Mouse (Mus musculus) kidney, adult 8-10 months (tissue): ENCODE data around the gene Rbm44.

Source experiments
- DNase-seq, 2 experiments: peaks; one replicate each; pipeline ENCODE4 v3.0.0; 2022

Rbm44 gene

GRCm38 (mm10) chr1:91144813-91145212 lies at the start of gene Rbm44:
Rbm44 (plus strand) TSS chr1:91145089.
- DNase-seq = no peak

- DNase-seq = no peak
Measured at GRCm38 (mm10) chr1:91095258-91095657, 49.6 kb upstream of the Rbm44 start.

GRCm38 (mm10) chr1:91095853-91096252 lies 49.0 kb upstream of the Rbm44 start:
- DNase-seq = no peak

- no peak for DNase-seq
Measured at GRCm38 (mm10) chr1:91096490-91096889, 48.4 kb upstream of the Rbm44 start.

GRCm38 (mm10) chr1:91097283-91097834 lies 47.5 kb upstream of the Rbm44 start:
- no peak for DNase-seq

GRCm38 (mm10) chr1:91098887-91099286 lies 46.0 kb upstream of the Rbm44 start:
- DNase-seq = peak; percentile 50 to 75

- peak in 1 of 2 experiments; percentile 37 for DNase-seq
Measured at GRCm38 (mm10) chr1:91101709-91102440, 43.0 kb upstream of the Rbm44 start.

- no peak for DNase-seq
Measured at GRCm38 (mm10) chr1:91103366-91103983, 41.4 kb upstream of the Rbm44 start.

- DNase-seq = no peak
Measured at GRCm38 (mm10) chr1:91107548-91107947, 37.3 kb upstream of the Rbm44 start.

- DNase-seq = no peak
Measured at GRCm38 (mm10) chr1:91109302-91109701, 35.6 kb upstream of the Rbm44 start.

- DNase-seq = no peak
Measured at GRCm38 (mm10) chr1:91112171-91112570, 32.7 kb upstream of the Rbm44 start.

- DNase-seq = no peak
Measured at GRCm38 (mm10) chr1:91112606-91113005, 32.3 kb upstream of the Rbm44 start.

GRCm38 (mm10) chr1:91122121-91122520 lies 22.8 kb upstream of the Rbm44 start:
- no peak for DNase-seq

- no peak for DNase-seq
Measured at GRCm38 (mm10) chr1:91123004-91123403, 21.9 kb upstream of the Rbm44 start.

- DNase-seq = no peak
Measured at GRCm38 (mm10) chr1:91123466-91123865, 21.4 kb upstream of the Rbm44 start.

GRCm38 (mm10) chr1:91128849-91129248 lies 16.0 kb upstream of the Rbm44 start:
- DNase-seq = no peak

- DNase-seq = no peak
Measured at GRCm38 (mm10) chr1:91137036-91137435, 7.9 kb upstream of the Rbm44 start.

- no peak for DNase-seq
Measured at GRCm38 (mm10) chr1:91151509-91151908, 6.6 kb downstream of the Rbm44 start.

GRCm38 (mm10) chr1:91166798-91167197 lies 21.9 kb downstream of the Rbm44 start:
- no peak for DNase-seq

- no peak for DNase-seq
Measured at GRCm38 (mm10) chr1:91169157-91169556, 24.3 kb downstream of the Rbm44 start.

- DNase-seq = no peak
Measured at GRCm38 (mm10) chr1:91174796-91175195, 29.9 kb downstream of the Rbm44 start.

GRCm38 (mm10) chr1:91176026-91176425 lies 31.1 kb downstream of the Rbm44 start:
- DNase-seq = no peak

GRCm38 (mm10) chr1:91176871-91177270 lies 32.0 kb downstream of the Rbm44 start:
- no peak for DNase-seq

- DNase-seq = peak; percentile 37 to 64
Measured at GRCm38 (mm10) chr1:91179086-91179485, 34.2 kb downstream of the Rbm44 start.
